Mouse (Mus musculus) heart, embryonic 16.5 days (tissue): ENCODE data around the gene Rc3h1. TPM values are rescaled to one million over a fixed set of nuclear protein-coding genes. Genes with fewer than 3 reads are reported as not detected.
"Not testable (repeated sequence)": the region's sequence is repeated elsewhere in the genome, so short reads cannot be mapped to it uniquely, and the experiment has no call there.

Experiments used
- ATAC-seq: fragments of 200-750 bp; cut with Nextera tagmentation; replicated peaks from 2 replicates; pipeline ENCODE4 v1.8.0; 2017; ENCODE audit warnings: moderate number of reproducible peaks; ENCODE audit not compliant: insufficient read depth, low FRiP score; ENCODE audit errors: extremely low read depth
- H3K27ac ChIP-seq: fragments of 300-500 bp; sonication (generic); 2 replicates; pipeline ENCODE4 v1.5.1; 2014; ENCODE audit warnings: mild to moderate bottlenecking, low read length, control low read depth, moderate library complexity
- H3K27me3 ChIP-seq: fragments of 300-500 bp; sonication (generic); 2 replicates; pipeline ENCODE4 v1.6.1; 2014; ENCODE audit warnings: low read length, mixed read lengths; ENCODE audit not compliant: control insufficient read depth, insufficient read depth
- H3K36me3 ChIP-seq: fragments of 300-500 bp; sonication (generic); 2 replicates; pipeline ENCODE4 v1.6.1; 2014; ENCODE audit not compliant: control insufficient read depth, insufficient read depth
- H3K4me1 ChIP-seq: fragments of 300-500 bp; sonication (generic); 2 replicates; pipeline ENCODE4 v1.6.1; 2014; ENCODE audit warnings: low read length, mixed read lengths; ENCODE audit not compliant: control insufficient read depth, insufficient read depth
- H3K4me2 ChIP-seq: fragments of 300-500 bp; sonication (generic); 2 replicates; pipeline ENCODE4 v1.6.1; 2014; ENCODE audit warnings: low read depth, mild to moderate bottlenecking, control low read depth, low read length
- H3K4me3 ChIP-seq: fragments of 300-500 bp; sonication (generic); 2 replicates; pipeline ENCODE4 v1.5.1; 2014; ENCODE audit warnings: mild to moderate bottlenecking, control low read depth, low read length
- H3K9ac ChIP-seq: fragments of 300-500 bp; sonication (generic); 2 replicates; pipeline ENCODE4 v1.6.1; 2014; ENCODE audit warnings: low read length, control low read depth
- H3K9me3 ChIP-seq: fragments of 300-500 bp; sonication (generic); replicated peaks from 2 replicates; pipeline ENCODE4 v1.6.1; 2016; ENCODE audit warnings: low read length; ENCODE audit not compliant: control insufficient read depth
- WGBS: fragments of 180-500 bp; shearing (Covaris S2); extraction: QIAGEN DNeasy Blood & Tissue Kit; methylation state at CpG from one replicate; pipeline ENCODE4 v1.1.7; 2014; 5-methylcytosine and 5-hydroxymethylcytosine counted together
- polyA plus RNA-seq: library from polyadenylated mRNA; unstranded; fragments of >200 nt; fragmentation: Nextera tagmentation; extraction: Ambion mirVana; gene quantifications from 2 replicates; pipeline ENCODE4 v1.2.1, GENCODE M21; 2015

The Rc3h1 gene
- polyA plus RNA-seq, 1 experiment from 2014 or later = 5.8 TPM

GRCm38 (mm10) chr1:160980021-160980420 lies 73.8 kb downstream of the Rc3h1 start:
- 75% methylated on average over 5 of the region's 5 CpGs for WGBS
- Histone ChIP-seq H3K4me3 (no peak overlapping the region), H3K27ac (no peak overlapping the region), H3K4me1 (no peaks in the 10 kb centered on the region), H3K9me3 (no peaks in the 10 kb centered on the region), H3K27me3 (no peaks in the 10 kb centered on the region), H3K9ac (no peak overlapping the region), H3K4me2 (no peak overlapping the region), H3K36me3 (peaks cover 6% of the 10 kb centered on the region; the same call in 1 of the 2 replicates)
- no peak for ATAC-seq

- no peak overlapping the region for H3K9ac ChIP-seq
These were observed 74.5 kb downstream of the Rc3h1 start for GRCm38 (mm10) chr1:160980537-160981234.

GRCm38 (mm10) chr1:160981337-160981736 lies 75.1 kb downstream of the Rc3h1 start:
- H3K9me3 ChIP-seq = no peaks in the 10 kb centered on the region
- no peak overlapping the region for H3K9ac ChIP-seq
- H3K27me3 ChIP-seq = no peaks in the 10 kb centered on the region
- H3K4me2 ChIP-seq = no peak overlapping the region
- no peak for ATAC-seq
- H3K36me3 ChIP-seq = peaks cover 2% of the 10 kb centered on the region; the same call in 1 of the 2 replicates
- no peak overlapping the region for H3K4me3 ChIP-seq
- no peaks in the 10 kb centered on the region for H3K4me1 ChIP-seq
- H3K27ac ChIP-seq = no peak overlapping the region
- 89% methylated on average over 4 of the region's 4 CpGs for WGBS

More at GRCm38 (mm10) chr1:160980537-160981234, 74.5 kb downstream of the Rc3h1 start:
- no peak for ATAC-seq
- H3K9me3 ChIP-seq = no peaks in the 10 kb centered on the region
- H3K4me3 ChIP-seq = no peak overlapping the region
- H3K4me1 ChIP-seq = no peaks in the 10 kb centered on the region
- WGBS = 81% methylated on average over 8 of the region's 8 CpGs
- no peak overlapping the region for H3K4me2 ChIP-seq
- peaks cover 2% of the 10 kb centered on the region; the same call in 1 of the 2 replicates for H3K36me3 ChIP-seq
- no peak overlapping the region for H3K27ac ChIP-seq
- no peaks in the 10 kb centered on the region for H3K27me3 ChIP-seq

GRCm38 (mm10) chr1:160982887-160983286 lies 76.7 kb downstream of the Rc3h1 start:
- no peaks in the 10 kb centered on the region for H3K4me1 ChIP-seq
- H3K27ac ChIP-seq = no peak overlapping the region
- ATAC-seq = no peak
- H3K9me3 ChIP-seq = no peaks in the 10 kb centered on the region
- H3K4me3 ChIP-seq = no peak overlapping the region
- no peak overlapping the region for H3K4me2 ChIP-seq
- H3K36me3 ChIP-seq = no peaks in the 10 kb centered on the region
- H3K9ac ChIP-seq = no peak overlapping the region
- WGBS = 67% methylated on average over 3 of the region's 3 CpGs
- H3K27me3 ChIP-seq = no peaks in the 10 kb centered on the region

- not testable (repeated sequence) for H3K4me2 ChIP-seq, H3K27me3 ChIP-seq, H3K9ac ChIP-seq, H3K4me1 ChIP-seq, H3K4me3 ChIP-seq, ATAC-seq, H3K36me3 ChIP-seq, H3K27ac ChIP-seq, H3K9me3 ChIP-seq
- WGBS = 84% methylated on average over 1 of the region's 1 CpGs
These were observed 78.5 kb downstream of the Rc3h1 start for GRCm38 (mm10) chr1:160984731-160985130.

GRCm38 (mm10) chr1:160985477-160985876 lies 79.3 kb downstream of the Rc3h1 start:
- Histone ChIP-seq H3K4me2 (no peak overlapping the region), H3K27ac (no peak overlapping the region), H3K4me3 (no peak overlapping the region), H3K36me3 (no peaks in the 10 kb centered on the region), H3K27me3 (no peaks in the 10 kb centered on the region), H3K9me3 (no peaks in the 10 kb centered on the region), H3K4me1 (no peaks in the 10 kb centered on the region), H3K9ac (no peak overlapping the region)
- 83% methylated on average over 6 of the region's 6 CpGs for WGBS
- ATAC-seq = no peak

- H3K27ac ChIP-seq = no peak overlapping the region
- no peak overlapping the region for H3K4me3 ChIP-seq
- H3K27me3 ChIP-seq = no peaks in the 10 kb centered on the region
- no peak for ATAC-seq
- 77% methylated on average over 17 of the region's 17 CpGs for WGBS
- no peak overlapping the region for H3K9ac ChIP-seq
- H3K4me1 ChIP-seq = no peaks in the 10 kb centered on the region
- no peaks in the 10 kb centered on the region for H3K36me3 ChIP-seq
- H3K9me3 ChIP-seq = no peaks in the 10 kb centered on the region
- no peak overlapping the region for H3K4me2 ChIP-seq
These were observed 80.8 kb downstream of the Rc3h1 start for GRCm38 (mm10) chr1:160986881-160987635.

GRCm38 (mm10) chr1:160989395-160989794 lies 83.2 kb downstream of the Rc3h1 start:
- Histone ChIP-seq H3K4me2 (no peak overlapping the region), H3K9ac (no peak overlapping the region), H3K4me1 (no peaks in the 10 kb centered on the region), H3K27ac (no peak overlapping the region), H3K4me3 (no peak overlapping the region), H3K27me3 (no peaks in the 10 kb centered on the region), H3K9me3 (no peaks in the 10 kb centered on the region), H3K36me3 (no peaks in the 10 kb centered on the region)
- 84% methylated on average over 15 of the region's 15 CpGs for WGBS
- ATAC-seq = no peak

- no peaks in the 10 kb centered on the region for H3K9me3 ChIP-seq
- no peak overlapping the region for H3K4me3 ChIP-seq
- H3K27ac ChIP-seq = no peak overlapping the region
- H3K4me1 ChIP-seq = peaks cover 9% of the 10 kb centered on the region
- no peaks in the 10 kb centered on the region for H3K36me3 ChIP-seq
- no peak overlapping the region for H3K9ac ChIP-seq
- WGBS = 75% methylated on average over 6 of the region's 6 CpGs
- no peak overlapping the region for H3K4me2 ChIP-seq
- no peak for ATAC-seq
- H3K27me3 ChIP-seq = no peaks in the 10 kb centered on the region
These were observed 87.6 kb downstream of the Rc3h1 start for GRCm38 (mm10) chr1:160993851-160994250.
